Mouse (Mus musculus) ES-E14 (cell line): Measurements from ENCODE around the gene Camk2b. TPM values are rescaled to one million over a fixed set of nuclear protein-coding genes. Genes with fewer than 3 reads are reported as not detected.

Source experiments
- DNase-seq: peaks from one replicate; pipeline ENCODE4 v3.0.0-alpha.2; 2013; ENCODE audit warnings: low read depth, low spot score
- H3K27ac ChIP-seq: 2 replicates; pipeline ENCODE4 v1.5.1; 2012; ENCODE audit warnings: low read depth, mild to moderate bottlenecking, low read length, moderate library complexity, mixed read lengths; ENCODE audit not compliant: poor library complexity, insufficient read depth, severe bottlenecking
- H3K36me3 ChIP-seq: 2 replicates; pipeline ENCODE4 v1.6.1; 2012; ENCODE audit warnings: mild to moderate bottlenecking, low read length, moderate library complexity, mixed read lengths; ENCODE audit not compliant: control insufficient read depth, poor library complexity, insufficient read depth, severe bottlenecking
- H3K4me1 ChIP-seq, 2 experiments: fragments of 150-350 bp in 1 of 2; sonication (generic) in 1 of 2; 2 replicates each; pipeline ENCODE4 v1.6.1; 2012; ENCODE audit warnings: low read length in 2 of 2, mild to moderate bottlenecking in 1 of 2, mixed read lengths in 1 of 2; ENCODE audit not compliant: control insufficient read depth in 2 of 2, insufficient read depth in 2 of 2, poor library complexity in 1 of 2
- H3K4me3 ChIP-seq, 2 experiments: fragments of 150-350 bp in 1 of 2; sonication (generic) in 1 of 2; 2 replicates each; pipeline ENCODE4 v1.5.1; 2012; ENCODE audit warnings: low read length in 2 of 2, low read depth in 1 of 2, mild to moderate bottlenecking in 1 of 2, mixed read lengths in 1 of 2; ENCODE audit not compliant: insufficient read depth in 1 of 2, poor library complexity in 1 of 2, severe bottlenecking in 1 of 2
- H3K9ac ChIP-seq: 2 replicates; pipeline ENCODE4 v1.6.1; 2012; ENCODE audit warnings: low read depth, mild to moderate bottlenecking, low read length, mixed read lengths; ENCODE audit not compliant: poor library complexity, insufficient read depth, severe bottlenecking
- H3K9me3 ChIP-seq: fragments of 150-350 bp; sonication (generic); 2 replicates; pipeline ENCODE4 v1.6.1; 2012; ENCODE audit warnings: low read depth, mild to moderate bottlenecking, low read length; ENCODE audit not compliant: control insufficient read depth, insufficient read depth
- CHD2 ChIP-seq: IDR thresholded peaks from 2 replicates; pipeline ENCODE4 v1.6.1; 2014; ENCODE audit warnings: mild to moderate bottlenecking, low read depth, low read length, inconsistent platforms
- HCFC1 ChIP-seq: IDR thresholded peaks from 2 replicates; pipeline ENCODE4 v1.6.1; 2012; ENCODE audit warnings: low read length, inconsistent platforms, borderline replicate concordance; ENCODE audit not compliant: insufficient read depth
- MAFK ChIP-seq: IDR thresholded peaks from 2 replicates; pipeline ENCODE4 v1.6.1; 2014; ENCODE audit warnings: mild to moderate bottlenecking, low read depth, low read length, inconsistent platforms; ENCODE audit not compliant: insufficient read depth
- ZC3H11A ChIP-seq: IDR thresholded peaks from 2 replicates; pipeline ENCODE4 v1.6.1; 2012; ENCODE audit warnings: low read depth, mild to moderate bottlenecking, inconsistent platforms, low read length, borderline replicate concordance
- ZNF384 ChIP-seq: IDR thresholded peaks from 2 replicates; pipeline ENCODE4 v1.6.1; 2012; ENCODE audit warnings: low read depth, low read length, inconsistent platforms
- in situ Hi-C, 2 experiments: fragments of 600-800 bp; cut with MboI; formaldehyde crosslinking; loops; one replicate each; pipeline ENCODE4 v1.15.1; 2025; ENCODE audit warnings: low sequenced_read_pairs in 2 of 2, inconsistent platforms in 1 of 2; ENCODE audit not compliant: unreplicated experiment in 2 of 2
- total RNA-seq: library from RNA; depleted of rRNA; stranded (reverse); fragments of 300-350 nt; gene quantifications from 2 replicates; pipeline ENCODE4 v1.2.3, GENCODE M21; 2012

Camk2b gene
- total RNA-seq, 1 experiment, result 6.4 TPM

GRCm38 (mm10) chr11:5988126-5988525 lies 78.0 kb downstream of the Camk2b start:
- H3K9ac ChIP-seq, result no peak overlapping the region
- H3K4me1 ChIP-seq, result peaks cover 2 to 9% of the 10 kb centered on the region in 2 experiments; a peak in 1 of 4 replicates
- no peak overlapping the region for H3K4me3 ChIP-seq
- in situ Hi-C loops, result no loop called here
- H3K27ac ChIP-seq, result no peak overlapping the region
- no peaks in the 10 kb centered on the region for H3K9me3 ChIP-seq
- peaks cover 3% of the 10 kb centered on the region; the same call in 1 of the 2 replicates for H3K36me3 ChIP-seq
- TF ChIP-seq ZNF384 (no peak), CHD2 (no peak), HCFC1 (no peak), ZC3H11A (no peak), MAFK (no peak)
- DNase-seq, result no peak

- Histone ChIP-seq H3K4me3 (no peak overlapping the region), H3K9ac (no peak overlapping the region), H3K4me1 (peaks cover 0 to 6% of the 10 kb centered on the region in 2 experiments; a peak in 2 of 4 replicates), H3K9me3 (no peaks in the 10 kb centered on the region), H3K27ac (no peak overlapping the region), H3K36me3 (peaks cover 2% of the 10 kb centered on the region; the same call in 1 of the 2 replicates)
- DNase-seq, result no peak
- no peak for TF ChIP-seq ZNF384
- TF ChIP-seq HCFC1, result no peak
- no peak for TF ChIP-seq CHD2
- in situ Hi-C loops, result no loop called here
These were observed 82.5 kb downstream of the Camk2b start for GRCm38 (mm10) chr11:5983629-5984028.

GRCm38 (mm10) chr11:5981323-5981722 lies 84.8 kb downstream of the Camk2b start:
- Histone ChIP-seq H3K4me3 (no peak overlapping the region), H3K4me1 (peaks cover 4 to 14% of the 10 kb centered on the region in 2 experiments; a peak in 2 of 4 replicates), H3K9ac (no peak overlapping the region; the same call in 1 of the 2 replicates), H3K9me3 (no peaks in the 10 kb centered on the region), H3K27ac (no peak overlapping the region), H3K36me3 (no peaks in the 10 kb centered on the region; the same call in 1 of the 2 replicates)
- DNase-seq, result no peak
- in situ Hi-C loops, result no loop called here
- no peak for TF ChIP-seq ZNF384
- no peak for TF ChIP-seq CHD2
- no peak for TF ChIP-seq ZC3H11A
- no peak for TF ChIP-seq MAFK
- TF ChIP-seq HCFC1, result no peak

DNA sequence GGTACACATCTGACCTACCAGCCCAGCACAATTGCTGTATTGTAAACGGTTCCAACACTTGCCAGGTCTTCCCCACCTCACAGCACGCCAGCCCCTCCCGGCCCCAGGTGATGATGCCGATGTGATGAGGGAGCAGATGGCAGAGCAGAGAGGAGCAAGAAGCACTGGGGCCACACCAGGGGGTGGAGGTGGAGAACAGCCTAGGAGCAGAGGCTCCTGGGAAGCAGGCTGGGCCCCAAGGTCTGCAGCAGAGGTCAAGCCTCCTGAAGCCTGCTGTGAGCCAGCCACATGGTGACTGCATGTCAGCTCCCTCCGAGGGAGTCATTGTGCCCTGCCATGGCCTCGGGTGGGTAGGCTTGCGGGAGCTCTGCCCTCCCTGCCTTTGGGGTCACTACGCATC lies 85.6 kb downstream of the Camk2b start:
- peaks cover 4 to 16% of the 10 kb centered on the region in 2 experiments; a peak in 2 of 4 replicates for H3K4me1 ChIP-seq
- in situ Hi-C loops, result no loop called here
- no peak for DNase-seq
- no peak overlapping the region for H3K9ac ChIP-seq
- no peak overlapping the region for H3K27ac ChIP-seq
- no peaks in the 10 kb centered on the region for H3K9me3 ChIP-seq
- TF ChIP-seq CHD2 (no peak), MAFK (no peak), ZC3H11A (no peak), ZNF384 (no peak), HCFC1 (no peak)
- no peak overlapping the region for H3K4me3 ChIP-seq
- H3K36me3 ChIP-seq, result no peaks in the 10 kb centered on the region; the same call in 1 of the 2 replicates

DNA sequence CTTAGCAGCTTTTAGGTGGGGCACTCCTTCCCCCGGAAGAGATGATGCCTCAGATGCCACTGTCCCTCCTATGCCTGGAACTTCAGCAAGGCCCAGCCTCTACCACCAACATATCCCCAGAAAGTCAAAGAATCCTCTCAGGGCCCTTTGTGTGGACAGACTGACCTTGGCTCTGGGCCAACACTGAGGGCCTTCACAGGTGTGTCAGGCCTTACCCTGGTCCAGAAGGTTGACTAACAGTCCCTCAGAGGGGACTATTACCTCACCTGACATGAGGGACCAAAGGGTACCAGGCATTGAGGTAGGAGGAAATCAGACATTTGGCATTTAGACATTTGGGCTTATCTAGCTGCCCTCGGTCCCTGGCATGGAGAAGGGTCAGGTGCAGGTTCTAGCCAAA lies 86.1 kb downstream of the Camk2b start:
- Histone ChIP-seq H3K27ac (no peak overlapping the region), H3K4me3 (no peak overlapping the region), H3K36me3 (no peaks in the 10 kb centered on the region; the same call in 1 of the 2 replicates), H3K9me3 (no peaks in the 10 kb centered on the region), H3K4me1 (peaks cover 4 to 16% of the 10 kb centered on the region in 2 experiments; a peak in 2 of 4 replicates), H3K9ac (no peak overlapping the region)
- no peak for DNase-seq
- in situ Hi-C loops, result no loop called here
- TF ChIP-seq ZNF384, result no peak
- no peak for TF ChIP-seq ZC3H11A
- no peak for TF ChIP-seq MAFK
- TF ChIP-seq CHD2, result no peak
- no peak for TF ChIP-seq HCFC1
